Mouse (Mus musculus) liver, embryonic 11.5 days (tissue): Measurements from ENCODE around the gene Endod1. TPM values are rescaled to one million over a fixed set of nuclear protein-coding genes. Genes with fewer than 3 reads are reported as not detected.

Experiments used
- ATAC-seq: fragments of 200-750 bp; cut with Nextera tagmentation; replicated peaks from 2 replicates; pipeline ENCODE4 v1.8.0; 2017; ENCODE audit warnings: moderate number of reproducible peaks, mild to moderate bottlenecking, moderate TSS enrichment, moderate library complexity; ENCODE audit not compliant: low FRiP score
- DNase-seq: peaks from one replicate; pipeline ENCODE4 v3.0.0-alpha.2; 2017; ENCODE audit warnings: low spot score
- H3K27ac ChIP-seq: fragments of 300-500 bp; sonication (generic); 2 replicates; pipeline ENCODE4 v1.5.1; 2014; ENCODE audit warnings: mild to moderate bottlenecking, low read depth, low read length, control low read depth
- H3K27me3 ChIP-seq: fragments of 300-500 bp; sonication (generic); replicated peaks from 2 replicates; pipeline ENCODE4 v1.6.1; 2014; ENCODE audit warnings: low read length, mixed read lengths; ENCODE audit not compliant: control insufficient read depth, insufficient read depth
- H3K36me3 ChIP-seq: fragments of 300-500 bp; sonication (generic); 2 replicates; pipeline ENCODE4 v1.6.1; 2014; ENCODE audit warnings: mild to moderate bottlenecking, low read length, moderate library complexity, mixed read lengths; ENCODE audit not compliant: control insufficient read depth, insufficient read depth
- H3K4me1 ChIP-seq: fragments of 300-500 bp; sonication (generic); replicated peaks from 2 replicates; pipeline ENCODE4 v1.6.1; 2014; ENCODE audit warnings: low read length, mixed read lengths; ENCODE audit not compliant: control insufficient read depth, insufficient read depth
- H3K4me2 ChIP-seq: fragments of 300-500 bp; sonication (generic); 2 replicates; pipeline ENCODE4 v1.6.1; 2014; ENCODE audit warnings: mild to moderate bottlenecking, control low read depth, moderate library complexity
- H3K4me3 ChIP-seq: fragments of 300-500 bp; sonication (generic); 2 replicates; pipeline ENCODE4 v1.5.1; 2014; ENCODE audit warnings: low read depth, low read length, control low read depth
- H3K9ac ChIP-seq: fragments of 300-500 bp; sonication (generic); 2 replicates; pipeline ENCODE4 v1.6.1; 2014; ENCODE audit warnings: low read depth, low read length, control low read depth
- H3K9me3 ChIP-seq: fragments of 300-500 bp; sonication (generic); 2 replicates; pipeline ENCODE4 v1.6.1; 2016; ENCODE audit warnings: low read length, inconsistent platforms, mixed read lengths; ENCODE audit not compliant: control insufficient read depth
- WGBS: fragments of 180-500 bp; shearing (Covaris S2); extraction: QIAGEN DNeasy Blood & Tissue Kit; methylation state at CpG from one replicate; pipeline ENCODE4 v1.1.7; 2014; 5-methylcytosine and 5-hydroxymethylcytosine counted together
- polyA plus RNA-seq: library from polyadenylated mRNA; unstranded; fragments of >200 nt; fragmentation: Nextera tagmentation; extraction: Ambion mirVana; gene quantifications from 2 replicates; pipeline ENCODE4 v1.2.1, GENCODE M21; 2014

The Endod1 gene
- polyA plus RNA-seq, 1 experiment from 2014 or later, result 19.4 TPM

GRCm38 (mm10) chr9:14385665-14386064 lies 4.4 kb upstream of the Endod1 start:
- H3K4me1 ChIP-seq, result peaks cover 4% of the 10 kb centered on the region
- no peak overlapping the region for H3K27ac ChIP-seq
- H3K4me3 ChIP-seq, result no peak overlapping the region
- WGBS, result 78% methylated on average over 8 of the region's 8 CpGs
- ATAC-seq (no peak), DNase-seq (no peak)
- H3K9ac ChIP-seq, result no peak overlapping the region
- no peaks in the 10 kb centered on the region for H3K9me3 ChIP-seq
- H3K4me2 ChIP-seq, result no peak overlapping the region
- no peaks in the 10 kb centered on the region for H3K36me3 ChIP-seq
- H3K27me3 ChIP-seq, result no peaks in the 10 kb centered on the region

- H3K9ac ChIP-seq, result no peak overlapping the region
- 86% methylated on average over 4 of the region's 4 CpGs for WGBS
- H3K4me1 ChIP-seq, result peaks cover 11% of the 10 kb centered on the region
- DNase-seq (no peak), ATAC-seq (no peak)
- H3K27ac ChIP-seq, result no peak overlapping the region
- H3K27me3 ChIP-seq, result no peaks in the 10 kb centered on the region
- H3K36me3 ChIP-seq, result no peaks in the 10 kb centered on the region
- no peaks in the 10 kb centered on the region for H3K9me3 ChIP-seq
- H3K4me3 ChIP-seq, result no peak overlapping the region
- no peak overlapping the region for H3K4me2 ChIP-seq
Observed at GRCm38 (mm10) chr9:14383186-14383920, 2.0 kb upstream of the Endod1 start.

- Histone ChIP-seq H3K4me1 (peaks cover 11% of the 10 kb centered on the region), H3K27me3 (no peaks in the 10 kb centered on the region), H3K36me3 (no peaks in the 10 kb centered on the region), H3K4me2 (no peak overlapping the region), H3K9me3 (no peaks in the 10 kb centered on the region), H3K4me3 (no peak overlapping the region), H3K27ac (no peak overlapping the region), H3K9ac (no peak overlapping the region)
- WGBS, result 74% methylated on average over 5 of the region's 5 CpGs
- ATAC-seq, result no peak
- no peak for DNase-seq
Observed at GRCm38 (mm10) chr9:14382256-14382791, 1.0 kb upstream of the Endod1 start.

- WGBS, result under 1% methylated on average over 73 of the region's 76 CpGs
- Histone ChIP-seq H3K4me1 (peaks cover 11% of the 10 kb centered on the region), H3K4me2 (peak overlapping the region; percentile 98), H3K9me3 (no peaks in the 10 kb centered on the region), H3K4me3 (peak overlapping the region; percentile 78), H3K9ac (peak overlapping the region; percentile 86), H3K27ac (peak overlapping the region; percentile 81), H3K36me3 (no peaks in the 10 kb centered on the region), H3K27me3 (no peaks in the 10 kb centered on the region)
- peak; percentile 82 for DNase-seq
- ATAC-seq, result peak; percentile 96
Observed at GRCm38 (mm10) chr9:14380386-14381285, 671 bp downstream of the Endod1 start.

- no peaks in the 10 kb centered on the region for H3K36me3 ChIP-seq
- H3K4me2 ChIP-seq, result peak overlapping the region; percentile 98
- H3K9me3 ChIP-seq, result no peaks in the 10 kb centered on the region
- peak overlapping the region; percentile 78 for H3K4me3 ChIP-seq
- H3K9ac ChIP-seq, result peak overlapping the region; percentile 86
- H3K4me1 ChIP-seq, result peaks cover 11% of the 10 kb centered on the region
- H3K27ac ChIP-seq, result peak overlapping the region; percentile 81
- no peak for ATAC-seq
- DNase-seq, result peak; percentile 40
- WGBS, result 24% methylated on average over 8 of the region's 8 CpGs
- no peaks in the 10 kb centered on the region for H3K27me3 ChIP-seq
Observed at GRCm38 (mm10) chr9:14379769-14380385, 1.4 kb downstream of the Endod1 start.

GRCm38 (mm10) chr9:14378151-14378550 lies 3.2 kb downstream of the Endod1 start:
- Histone ChIP-seq H3K9ac (no peak overlapping the region), H3K4me1 (peaks cover 11% of the 10 kb centered on the region), H3K9me3 (no peaks in the 10 kb centered on the region), H3K4me3 (no peak overlapping the region), H3K27ac (no peak overlapping the region), H3K27me3 (no peaks in the 10 kb centered on the region), H3K4me2 (no peak overlapping the region), H3K36me3 (no peaks in the 10 kb centered on the region)
- 88% methylated on average over 2 of the region's 2 CpGs for WGBS
- DNase-seq (no peak), ATAC-seq (no peak)

- H3K4me1 ChIP-seq, result peaks cover 11% of the 10 kb centered on the region; the same call in 1 of the 2 replicates
- ATAC-seq (no peak), DNase-seq (no peak)
- no peaks in the 10 kb centered on the region for H3K9me3 ChIP-seq
- no peaks in the 10 kb centered on the region for H3K36me3 ChIP-seq
- 84% methylated on average over 4 of the region's 4 CpGs for WGBS
- H3K27ac ChIP-seq, result no peak overlapping the region
- no peak overlapping the region for H3K4me3 ChIP-seq
- no peaks in the 10 kb centered on the region for H3K27me3 ChIP-seq
- H3K9ac ChIP-seq, result no peak overlapping the region
- H3K4me2 ChIP-seq, result no peak overlapping the region
Observed at GRCm38 (mm10) chr9:14376149-14376548, 5.2 kb downstream of the Endod1 start.

- H3K9me3 ChIP-seq, result peaks cover 4% of the 10 kb centered on the region; the same call in 1 of the 2 replicates
- no peaks in the 10 kb centered on the region for H3K36me3 ChIP-seq
- no peak overlapping the region for H3K9ac ChIP-seq
- no peaks in the 10 kb centered on the region for H3K27me3 ChIP-seq
- no peak overlapping the region for H3K27ac ChIP-seq
- DNase-seq (no peak), ATAC-seq (no peak)
- H3K4me3 ChIP-seq, result no peak overlapping the region
- no peak overlapping the region for H3K4me2 ChIP-seq
- peaks cover 24% of the 10 kb centered on the region for H3K4me1 ChIP-seq
Observed at GRCm38 (mm10) chr9:14372440-14372839, 8.9 kb downstream of the Endod1 start.
